Mouse (Mus musculus): ENCODE results near the gene Ppp1r35. TPM values are rescaled to one million over a fixed set of nuclear protein-coding genes. Genes with fewer than 3 reads are reported as not detected.

The Ppp1r35 gene
- polyA plus RNA-seq, 1 experiment from 2014 or later = 40.9 TPM

- no peak for ATAC-seq (ENCODE audit: insufficient read depth)
- no peak overlapping the region for H3K4me2 ChIP-seq
- no peaks in the 10 kb centered on the region for H3K9me3 ChIP-seq (ENCODE audit: low read depth, low read length)
- H3K27me3 ChIP-seq (ENCODE audit: insufficient read depth, low read length) = no peaks in the 10 kb centered on the region
- H3K27ac ChIP-seq (ENCODE audit: low read depth) = no peak overlapping the region
- no peak overlapping the region for H3K4me3 ChIP-seq (ENCODE audit: low read depth, low read length)
- no peak for DNase-seq
- 89% methylated on average over 13 of the region's 13 CpGs for WGBS
- no peak for TF ChIP-seq CTCF (IDR thresholded peaks at IDR 0.05; ENCODE audit: low read depth)
- no peak overlapping the region for H3K9ac ChIP-seq
- H3K4me1 ChIP-seq (ENCODE audit: insufficient read depth) = peaks cover 3% of the 10 kb centered on the region; the same call in 1 of the 2 replicates
- peaks cover 60% of the 10 kb centered on the region for H3K36me3 ChIP-seq (ENCODE audit: insufficient read depth)
Measured at GRCm38 (mm10) chr5:137751221-137751887, 27.3 kb upstream of the Ppp1r35 start.

- H3K27me3 ChIP-seq (ENCODE audit: insufficient read depth, low read length) = no peaks in the 10 kb centered on the region
- H3K4me3 ChIP-seq (ENCODE audit: low read depth, low read length) = no peak overlapping the region
- ATAC-seq (ENCODE audit: insufficient read depth) = no peak
- H3K9me3 ChIP-seq (ENCODE audit: low read depth, low read length) = no peaks in the 10 kb centered on the region
- no peak for DNase-seq
- H3K4me1 ChIP-seq (ENCODE audit: insufficient read depth) = peaks cover 3% of the 10 kb centered on the region; the same call in 1 of the 2 replicates
- no peak overlapping the region for H3K4me2 ChIP-seq
- H3K9ac ChIP-seq = no peak overlapping the region
- TF ChIP-seq CTCF (IDR thresholded peaks at IDR 0.05; ENCODE audit: low read depth) = no peak
- WGBS = 86% methylated on average over 6 of the region's 6 CpGs
- H3K36me3 ChIP-seq (ENCODE audit: insufficient read depth) = peaks cover 65% of the 10 kb centered on the region
- no peak overlapping the region for H3K27ac ChIP-seq (ENCODE audit: low read depth)
Measured at GRCm38 (mm10) chr5:137751988-137752387, 26.7 kb upstream of the Ppp1r35 start.

DNA sequence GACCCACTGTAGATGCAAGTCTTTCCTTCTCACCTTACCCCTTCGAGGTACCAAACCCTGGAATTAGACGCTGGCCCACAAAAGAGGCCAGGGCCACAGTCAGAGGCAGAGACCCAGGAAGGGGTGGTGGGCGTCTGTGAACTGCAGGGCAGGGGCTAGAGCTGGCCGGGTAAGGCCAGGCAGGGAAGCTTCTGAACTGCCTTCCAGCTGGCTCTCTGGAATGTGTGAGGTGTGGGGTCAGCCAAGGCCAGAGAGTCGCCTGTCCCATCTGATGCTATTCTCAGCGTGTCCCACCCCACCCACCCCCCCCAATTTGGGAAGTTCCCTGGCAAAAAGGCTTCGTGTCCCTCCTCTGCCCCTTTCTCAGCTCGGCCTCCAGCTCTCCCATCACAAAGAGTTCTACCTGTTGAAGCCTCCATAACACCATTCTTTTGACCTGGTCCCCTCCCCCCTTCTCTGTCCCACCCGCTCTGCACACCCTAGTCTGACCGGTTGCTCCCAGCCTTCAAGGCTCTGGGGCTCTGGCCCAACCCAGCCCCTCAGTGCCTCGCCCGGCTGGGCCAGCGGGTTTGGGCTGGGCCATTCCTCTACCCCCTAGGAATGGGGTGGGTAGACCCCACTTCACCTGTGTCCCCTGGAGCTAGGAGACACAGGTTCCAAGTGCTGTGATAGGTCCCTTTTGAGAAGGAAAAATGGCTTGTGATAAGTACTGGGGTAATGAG, 25.4 kb upstream of the Ppp1r35 start:
- no peak for DNase-seq
- no peak overlapping the region; the same call in 1 of the 2 replicates for H3K27ac ChIP-seq (ENCODE audit: low read depth)
- TF ChIP-seq CTCF (IDR thresholded peaks at IDR 0.05; ENCODE audit: low read depth) = no peak
- whole genome bisulfite sequencing = 67% methylated on average over 13 of the region's 13 CpGs
- ATAC-seq (ENCODE audit: insufficient read depth) = no peak
- no peaks in the 10 kb centered on the region for H3K27me3 ChIP-seq (ENCODE audit: insufficient read depth, low read length)
- peaks cover 3% of the 10 kb centered on the region; the same call in 1 of the 2 replicates for H3K4me1 ChIP-seq (ENCODE audit: insufficient read depth)
- no peak overlapping the region for H3K9ac ChIP-seq
- H3K4me2 ChIP-seq = no peak overlapping the region
- H3K9me3 ChIP-seq (ENCODE audit: low read depth, low read length) = no peaks in the 10 kb centered on the region
- peaks cover 75% of the 10 kb centered on the region for H3K36me3 ChIP-seq (ENCODE audit: insufficient read depth)
- no peak overlapping the region for H3K4me3 ChIP-seq (ENCODE audit: low read depth, low read length)

DNA sequence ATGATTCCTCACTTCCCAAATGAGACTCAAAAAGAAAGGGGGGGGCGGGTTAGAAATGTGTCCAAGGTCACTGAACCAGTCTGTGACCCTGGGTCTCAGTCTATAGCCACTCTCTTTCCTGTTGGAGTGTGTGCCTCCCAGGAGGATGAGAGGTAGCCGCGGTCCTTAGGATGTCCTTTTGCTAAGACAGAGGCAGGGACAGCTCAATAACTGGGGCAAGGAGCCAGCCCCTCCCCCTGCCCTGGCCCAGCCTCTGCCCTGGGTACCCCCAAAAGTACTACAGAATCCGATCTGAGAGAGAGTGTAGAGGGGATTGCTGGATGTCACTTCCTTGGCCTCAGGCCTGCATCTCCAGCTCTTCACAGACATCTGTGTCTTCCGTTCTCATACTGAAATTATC, 23.2 kb upstream of the Ppp1r35 start:
- Histone ChIP-seq H3K36me3 (ENCODE audit: insufficient read depth) (peaks cover 87% of the 10 kb centered on the region), H3K9ac (no peak overlapping the region), H3K27me3 (ENCODE audit: insufficient read depth, low read length) (no peaks in the 10 kb centered on the region), H3K4me2 (no peak overlapping the region), H3K27ac (ENCODE audit: low read depth) (no peak overlapping the region), H3K4me1 (ENCODE audit: insufficient read depth) (no peaks in the 10 kb centered on the region), H3K4me3 (ENCODE audit: low read depth, low read length) (no peak overlapping the region), H3K9me3 (ENCODE audit: low read depth, low read length) (no peaks in the 10 kb centered on the region)
- no peak for TF ChIP-seq CTCF (IDR thresholded peaks at IDR 0.05; ENCODE audit: low read depth)
- ATAC-seq (ENCODE audit: insufficient read depth) (no peak), DNase-seq (no peak)
- WGBS = 81% methylated on average over 5 of the region's 5 CpGs

GRCm38 (mm10) chr5:137756106-137756505, 22.5 kb upstream of the Ppp1r35 start:
- TF ChIP-seq CTCF (IDR thresholded peaks at IDR 0.05; ENCODE audit: low read depth) = no peak
- no peak overlapping the region for H3K27ac ChIP-seq (ENCODE audit: low read depth)

DNA sequence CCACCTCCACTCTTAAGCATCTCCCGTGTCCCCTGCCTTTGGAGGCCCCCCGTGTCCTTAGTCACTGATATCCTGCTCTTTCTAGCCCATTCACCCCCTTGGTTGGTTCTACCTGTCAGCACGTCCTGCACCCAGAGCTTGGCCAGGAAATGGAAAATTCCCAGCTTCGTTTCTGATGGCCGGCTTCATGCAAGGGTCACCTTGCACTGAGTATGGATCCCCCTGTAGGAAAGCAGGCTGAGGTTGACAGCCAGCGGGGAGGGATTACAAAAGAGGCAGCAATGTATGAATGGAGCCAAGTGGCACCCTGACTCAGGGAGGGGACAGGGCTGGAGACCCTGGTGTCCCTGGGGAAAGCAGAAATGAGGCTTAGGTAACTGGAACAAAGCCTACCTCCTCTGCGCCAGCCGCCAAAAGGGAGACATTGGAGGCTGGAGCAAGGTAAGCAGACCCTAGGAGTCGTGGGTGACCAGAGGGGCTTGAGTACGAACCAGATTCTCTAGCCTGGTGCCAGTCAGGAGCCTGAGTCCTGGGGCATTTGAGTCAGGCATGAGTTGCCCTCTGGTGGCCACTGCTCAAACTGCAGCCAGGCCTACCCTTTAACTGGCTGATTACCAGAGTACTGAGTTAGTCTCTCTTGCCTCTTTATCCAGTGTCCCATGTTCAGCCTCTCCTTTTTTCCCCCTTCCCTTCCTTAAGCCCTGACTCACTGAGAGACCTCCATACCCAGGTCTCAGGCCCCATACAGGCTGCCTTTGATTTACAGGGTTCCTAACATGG, 21.6 kb upstream of the Ppp1r35 start:
- Histone ChIP-seq H3K4me3 (ENCODE audit: low read depth, low read length) (no peak overlapping the region), H3K27ac (ENCODE audit: low read depth) (no peak overlapping the region), H3K9me3 (ENCODE audit: low read depth, low read length) (no peaks in the 10 kb centered on the region), H3K27me3 (ENCODE audit: insufficient read depth, low read length) (no peaks in the 10 kb centered on the region), H3K4me2 (no peak overlapping the region), H3K4me1 (ENCODE audit: insufficient read depth) (no peaks in the 10 kb centered on the region), H3K9ac (no peak overlapping the region), H3K36me3 (ENCODE audit: insufficient read depth) (peaks cover 72% of the 10 kb centered on the region)
- ATAC-seq (ENCODE audit: insufficient read depth) = 0 out of 2 replicates have a peak, but pooled peaks have one; percentile 49
- TF ChIP-seq CTCF (IDR thresholded peaks at IDR 0.05; ENCODE audit: low read depth) = peak; percentile 97
- peak; percentile 95 for DNase-seq
- WGBS = 44% methylated on average over 10 of the region's 10 CpGs

More at GRCm38 (mm10) chr5:137756106-137756505, 22.5 kb upstream of the Ppp1r35 start:
- ATAC-seq (ENCODE audit: insufficient read depth) (no peak), DNase-seq (no peak)
- no peak overlapping the region for H3K4me3 ChIP-seq (ENCODE audit: low read depth, low read length)
- no peaks in the 10 kb centered on the region for H3K4me1 ChIP-seq (ENCODE audit: insufficient read depth)
- no peaks in the 10 kb centered on the region for H3K27me3 ChIP-seq (ENCODE audit: insufficient read depth, low read length)
- 62% methylated on average over 3 of the region's 3 CpGs for WGBS
- H3K36me3 ChIP-seq (ENCODE audit: insufficient read depth) = peaks cover 81% of the 10 kb centered on the region
- H3K9ac ChIP-seq = no peak overlapping the region
- H3K9me3 ChIP-seq (ENCODE audit: low read depth, low read length) = no peaks in the 10 kb centered on the region
- H3K4me2 ChIP-seq = no peak overlapping the region
